Mouse (Mus musculus) stomach, embryonic 15.5 days (tissue): ENCODE measurements at regions not wholly inside any gene's neighbourhood (a gene's known extent, or its start where the extent isn't known, plus 50 kb on each side); places are given as distances from the start of the nearest gene placed in this dataset.

ENCODE experiments used
- ATAC-seq: fragments of 200-750 bp; cut with Nextera tagmentation; 2 replicates; pipeline ENCODE4 v1.8.0; 2017; ENCODE audit warnings: low read depth, moderate number of reproducible peaks, moderate TSS enrichment; ENCODE audit not compliant: insufficient read depth, low FRiP score
- H3K27ac ChIP-seq: fragments of 300-500 bp; sonication (generic); 2 replicates; pipeline ENCODE4 v1.5.1; 2015; ENCODE audit warnings: mild to moderate bottlenecking, inconsistent platforms
- H3K27me3 ChIP-seq: fragments of 300-500 bp; sonication (generic); replicated peaks from 2 replicates; pipeline ENCODE4 v1.6.1; 2015; ENCODE audit warnings: inconsistent platforms
- H3K36me3 ChIP-seq: fragments of 300-500 bp; sonication (generic); 2 replicates; pipeline ENCODE4 v1.6.1; 2015; ENCODE audit warnings: inconsistent platforms
- H3K4me1 ChIP-seq: fragments of 300-500 bp; sonication (generic); 2 replicates; pipeline ENCODE4 v1.6.1; 2015; ENCODE audit warnings: inconsistent platforms
- H3K4me2 ChIP-seq: fragments of 300-500 bp; sonication (generic); 2 replicates; pipeline ENCODE4 v1.6.1; 2015; ENCODE audit warnings: mild to moderate bottlenecking, inconsistent platforms
- H3K4me3 ChIP-seq: fragments of 300-500 bp; sonication (generic); replicated peaks from 2 replicates; pipeline ENCODE4 v1.5.1; 2015; ENCODE audit warnings: inconsistent platforms
- H3K9ac ChIP-seq: fragments of 300-500 bp; sonication (generic); 2 replicates; pipeline ENCODE4 v1.6.1; 2015; ENCODE audit warnings: inconsistent platforms
- H3K9me3 ChIP-seq: fragments of 300-500 bp; sonication (generic); 2 replicates; pipeline ENCODE4 v1.6.1; 2016; ENCODE audit warnings: inconsistent platforms
- WGBS: fragments of 180-500 bp; shearing (Covaris S2); methylation state at CpG from one replicate; pipeline ENCODE4 v1.1.7; 2015; 5-methylcytosine and 5-hydroxymethylcytosine counted together

- 51% methylated on average over 4 of the region's 4 CpGs for WGBS
- Histone ChIP-seq H3K4me1 (no peaks in the 10 kb centered on the region), H3K4me3 (no peak overlapping the region), H3K27ac (0 out of 2 replicates have a peak overlapping the region, but pooled peaks have one; percentile 84), H3K27me3 (no peaks in the 10 kb centered on the region), H3K4me2 (no peak overlapping the region), H3K9ac (no peak overlapping the region), H3K36me3 (no peaks in the 10 kb centered on the region), H3K9me3 (no peaks in the 10 kb centered on the region)
- ATAC-seq = no peak
Observed at GRCm38 (mm10) chr15:37134386-37134785, 126.8 kb upstream of the Zfp706 start.

- no peak for ATAC-seq
- H3K27ac ChIP-seq = no peak overlapping the region
- no peak overlapping the region for H3K9ac ChIP-seq
- H3K9me3 ChIP-seq = no peaks in the 10 kb centered on the region
- H3K36me3 ChIP-seq = no peaks in the 10 kb centered on the region
- H3K4me3 ChIP-seq = no peak overlapping the region
- H3K4me2 ChIP-seq = no peak overlapping the region
- 36% methylated on average over 5 of the region's 5 CpGs for WGBS
- H3K27me3 ChIP-seq = no peaks in the 10 kb centered on the region
- H3K4me1 ChIP-seq = no peaks in the 10 kb centered on the region
Observed at GRCm38 (mm10) chr15:37133916-37134315, 126.3 kb upstream of the Zfp706 start.

GRCm38 (mm10) chr15:37127681-37128080 lies 120.1 kb upstream of the Zfp706 start:
- Histone ChIP-seq H3K4me2 (no peak overlapping the region), H3K4me3 (no peak overlapping the region), H3K27me3 (no peaks in the 10 kb centered on the region), H3K36me3 (no peaks in the 10 kb centered on the region), H3K9me3 (no peaks in the 10 kb centered on the region), H3K4me1 (no peaks in the 10 kb centered on the region), H3K27ac (no peak overlapping the region), H3K9ac (no peak overlapping the region)
- no peak for ATAC-seq
- 68% methylated on average over 7 of the region's 7 CpGs for WGBS

GRCm38 (mm10) chr15:37127170-37127569 lies 119.6 kb upstream of the Zfp706 start:
- H3K9ac ChIP-seq = no peak overlapping the region
- H3K4me2 ChIP-seq = no peak overlapping the region
- no peak overlapping the region for H3K27ac ChIP-seq
- H3K36me3 ChIP-seq = no peaks in the 10 kb centered on the region
- no peaks in the 10 kb centered on the region for H3K27me3 ChIP-seq
- WGBS = 89% methylated on average over 4 of the region's 4 CpGs
- no peak for ATAC-seq
- no peak overlapping the region for H3K4me3 ChIP-seq
- no peaks in the 10 kb centered on the region for H3K4me1 ChIP-seq
- H3K9me3 ChIP-seq = no peaks in the 10 kb centered on the region

GRCm38 (mm10) chr15:37125823-37126222 lies 118.2 kb upstream of the Zfp706 start:
- H3K4me3 ChIP-seq = no peak overlapping the region
- WGBS = 84% methylated on average over 4 of the region's 4 CpGs
- H3K9ac ChIP-seq = no peak overlapping the region
- H3K27ac ChIP-seq = no peak overlapping the region
- no peaks in the 10 kb centered on the region for H3K36me3 ChIP-seq
- H3K4me2 ChIP-seq = no peak overlapping the region
- no peaks in the 10 kb centered on the region for H3K4me1 ChIP-seq
- ATAC-seq = no peak
- H3K27me3 ChIP-seq = no peaks in the 10 kb centered on the region
- H3K9me3 ChIP-seq = no peaks in the 10 kb centered on the region

- no peak for ATAC-seq
- 76% methylated on average over 2 of the region's 2 CpGs for WGBS
- Histone ChIP-seq H3K36me3 (no peaks in the 10 kb centered on the region), H3K27ac (no peak overlapping the region), H3K4me1 (0 out of 2 replicates have a peak, but pooled peaks cover 3% of the 10 kb centered on the region), H3K27me3 (no peaks in the 10 kb centered on the region), H3K4me3 (no peak overlapping the region), H3K4me2 (no peak overlapping the region), H3K9me3 (no peaks in the 10 kb centered on the region), H3K9ac (no peak overlapping the region)
Observed at GRCm38 (mm10) chr15:37124951-37125350, 117.4 kb upstream of the Zfp706 start.

- no peaks in the 10 kb centered on the region for H3K27me3 ChIP-seq
- no peak overlapping the region for H3K9ac ChIP-seq
- H3K27ac ChIP-seq = no peak overlapping the region
- ATAC-seq = no peak
- 71% methylated on average over 7 of the region's 7 CpGs for whole genome bisulfite sequencing
- no peaks in the 10 kb centered on the region for H3K36me3 ChIP-seq
- no peak overlapping the region for H3K4me3 ChIP-seq
- H3K4me1 ChIP-seq = 0 out of 2 replicates have a peak, but pooled peaks cover 3% of the 10 kb centered on the region
- H3K9me3 ChIP-seq = no peaks in the 10 kb centered on the region
- H3K4me2 ChIP-seq = no peak overlapping the region
Observed at GRCm38 (mm10) chr15:37124299-37124698, 116.7 kb upstream of the Zfp706 start.

GRCm38 (mm10) chr15:37120381-37120780 lies 112.8 kb upstream of the Zfp706 start:
- WGBS = 19% methylated on average over 6 of the region's 6 CpGs
- H3K9me3 ChIP-seq = no peaks in the 10 kb centered on the region
- peak overlapping the region; percentile 26; the same call in 1 of the 2 replicates for H3K4me2 ChIP-seq
- no peak overlapping the region for H3K4me3 ChIP-seq
- no peak overlapping the region for H3K27ac ChIP-seq
- no peaks in the 10 kb centered on the region for H3K27me3 ChIP-seq
- ATAC-seq = peak; percentile 43; the same call in 1 of the 2 replicates
- H3K4me1 ChIP-seq = 0 out of 2 replicates have a peak, but pooled peaks cover 3% of the 10 kb centered on the region
- H3K9ac ChIP-seq = no peak overlapping the region
- no peaks in the 10 kb centered on the region for H3K36me3 ChIP-seq

GRCm38 (mm10) chr15:37114119-37114518 lies 106.5 kb upstream of the Zfp706 start:
- WGBS = 12% methylated on average over 8 of the region's 8 CpGs

GRCm38 (mm10) chr15:37110462-37110861 lies 102.9 kb upstream of the Zfp706 start:
- 88% methylated on average over 14 of the region's 14 CpGs for WGBS
- no peaks in the 10 kb centered on the region for H3K9me3 ChIP-seq
- no peaks in the 10 kb centered on the region for H3K36me3 ChIP-seq
- ATAC-seq = no peak
- H3K27me3 ChIP-seq = no peaks in the 10 kb centered on the region
- no peak overlapping the region for H3K9ac ChIP-seq
- no peak overlapping the region for H3K4me3 ChIP-seq
- H3K27ac ChIP-seq = no peak overlapping the region
- H3K4me2 ChIP-seq = no peak overlapping the region
- H3K4me1 ChIP-seq = no peaks in the 10 kb centered on the region

More at GRCm38 (mm10) chr15:37114119-37114518, 106.5 kb upstream of the Zfp706 start:
- ATAC-seq = no peak
- no peaks in the 10 kb centered on the region for H3K4me1 ChIP-seq
- H3K9me3 ChIP-seq = no peaks in the 10 kb centered on the region
- H3K27ac ChIP-seq = no peak overlapping the region
- no peak overlapping the region for H3K4me3 ChIP-seq
- no peak overlapping the region for H3K9ac ChIP-seq
- H3K4me2 ChIP-seq = no peak overlapping the region
- no peaks in the 10 kb centered on the region for H3K27me3 ChIP-seq
- no peaks in the 10 kb centered on the region for H3K36me3 ChIP-seq

GRCm38 (mm10) chr15:37102035-37102555 lies 94.5 kb upstream of the Zfp706 start:
- Histone ChIP-seq H3K27ac (no peak overlapping the region), H3K36me3 (no peaks in the 10 kb centered on the region)
- no peak for ATAC-seq

GRCm38 (mm10) chr15:37101419-37101818 lies 93.8 kb upstream of the Zfp706 start:
- Histone ChIP-seq H3K4me2 (no peak overlapping the region), H3K36me3 (no peaks in the 10 kb centered on the region), H3K9ac (no peak overlapping the region), H3K27ac (no peak overlapping the region), H3K4me1 (0 out of 2 replicates have a peak, but pooled peaks cover 3% of the 10 kb centered on the region), H3K4me3 (no peak overlapping the region), H3K27me3 (no peaks in the 10 kb centered on the region), H3K9me3 (no peaks in the 10 kb centered on the region)
- 81% methylated on average over 1 of the region's 1 CpGs for WGBS
- ATAC-seq = no peak

More at GRCm38 (mm10) chr15:37102035-37102555, 94.5 kb upstream of the Zfp706 start:
- no peak overlapping the region for H3K4me3 ChIP-seq
- WGBS = 56% methylated on average over 2 of the region's 2 CpGs
- H3K4me1 ChIP-seq = 0 out of 2 replicates have a peak, but pooled peaks cover 3% of the 10 kb centered on the region
- no peak overlapping the region for H3K4me2 ChIP-seq
- H3K9me3 ChIP-seq = no peaks in the 10 kb centered on the region
- H3K27me3 ChIP-seq = no peaks in the 10 kb centered on the region
- H3K9ac ChIP-seq = no peak overlapping the region
